Mouse (Mus musculus) adrenal gland, adult 8-10 months (tissue): ENCODE results near the gene Spp2. TPM values are rescaled to one million over a fixed set of nuclear protein-coding genes. Genes with fewer than 3 reads are reported as not detected.
A peak's percentile ranks its signal among the peaks of the same experiment; 100 is the strongest.

Experiments
- DNase-seq: peaks from one replicate; pipeline ENCODE4 v3.0.0; 2022
- total RNA-seq, 4 experiments: library from RNA; stranded (reverse); gene quantifications; 2 replicates each; pipeline ENCODE4 v1.2.4; 2022

Spp2 gene
- total RNA-seq, 4 experiments from 2014 or later = not detected

DNA sequence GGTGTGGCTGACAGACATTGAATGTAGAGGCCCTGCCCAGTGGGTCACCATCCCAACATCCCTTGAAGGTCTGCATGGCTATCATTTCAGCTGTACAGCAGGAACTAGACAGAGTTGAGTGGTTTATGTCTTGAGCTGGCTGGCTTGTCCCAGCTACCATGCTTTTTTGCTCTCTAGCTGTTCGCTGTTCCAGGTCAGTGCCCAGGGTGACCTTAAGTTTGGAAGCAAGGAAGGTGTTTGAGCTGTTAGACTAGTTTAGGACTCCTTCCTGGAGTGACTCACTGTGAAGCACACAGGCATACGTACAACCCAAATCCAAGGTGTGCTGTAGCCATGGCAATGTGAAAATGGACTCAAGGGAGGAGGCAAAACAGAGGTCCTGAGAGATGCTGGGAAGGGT, 61.6 kb downstream of the Spp2 start:
- DNase-seq = no peak

DNA sequence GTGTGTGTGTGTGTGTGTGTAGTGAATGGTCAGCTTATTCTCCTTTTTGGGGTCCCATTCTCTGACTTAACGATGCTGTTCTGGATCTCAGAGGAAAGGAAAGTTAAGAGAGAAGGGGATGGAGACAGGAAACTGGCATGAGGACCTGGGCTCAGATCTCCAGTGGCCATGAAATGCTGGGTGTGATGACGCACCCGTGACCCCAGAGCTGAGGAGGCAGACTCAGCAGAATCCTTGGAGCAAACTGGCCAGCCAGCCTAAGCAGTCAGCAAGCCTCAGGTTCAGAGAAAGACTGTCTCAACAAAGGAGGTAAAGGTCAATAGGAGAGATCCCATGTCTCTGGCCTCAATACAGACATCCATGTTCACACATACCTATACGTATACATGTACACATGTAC, 63.0 kb downstream of the Spp2 start:
- DNase-seq = peak; percentile 23

DNA sequence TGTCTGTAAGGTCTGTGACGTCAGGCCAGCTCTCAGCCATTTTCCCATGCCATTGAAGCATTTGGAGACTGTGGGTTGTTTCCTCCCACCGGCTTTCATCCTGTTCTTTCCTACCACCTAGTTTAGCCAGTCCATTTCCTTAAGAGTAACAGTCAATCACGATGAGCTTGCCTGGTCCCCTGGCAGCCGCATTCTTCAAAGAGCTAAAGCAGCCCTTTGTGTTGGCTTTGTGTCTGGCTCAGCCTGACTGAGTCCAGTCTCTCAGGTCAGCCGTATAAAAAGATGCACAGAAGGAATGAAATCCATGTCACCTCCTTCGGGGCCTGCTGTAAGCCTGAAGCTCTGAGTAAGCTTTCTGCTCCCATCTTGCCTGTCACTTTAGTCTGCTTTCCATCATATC, 65.5 kb downstream of the Spp2 start:
- no peak for DNase-seq

DNA sequence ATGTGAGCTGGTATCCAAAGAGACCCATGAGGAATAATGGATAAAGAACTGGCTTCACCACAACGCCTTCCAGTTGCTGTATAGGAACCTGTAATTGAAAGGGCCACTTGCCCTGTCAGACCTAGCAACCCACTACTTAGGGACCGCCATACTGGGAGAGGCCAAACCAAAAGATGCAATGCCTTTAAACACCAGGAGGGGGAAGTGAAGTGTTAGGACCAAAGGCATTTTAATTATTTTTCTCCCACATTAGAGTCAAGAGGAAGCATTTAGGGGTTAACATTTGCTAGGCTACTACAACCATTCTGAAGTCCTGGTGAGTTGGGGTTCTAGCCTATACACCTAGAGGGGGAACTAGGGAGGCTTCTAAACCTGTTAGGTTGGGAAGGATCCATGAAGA, 67.1 kb downstream of the Spp2 start:
- no peak for DNase-seq

DNA sequence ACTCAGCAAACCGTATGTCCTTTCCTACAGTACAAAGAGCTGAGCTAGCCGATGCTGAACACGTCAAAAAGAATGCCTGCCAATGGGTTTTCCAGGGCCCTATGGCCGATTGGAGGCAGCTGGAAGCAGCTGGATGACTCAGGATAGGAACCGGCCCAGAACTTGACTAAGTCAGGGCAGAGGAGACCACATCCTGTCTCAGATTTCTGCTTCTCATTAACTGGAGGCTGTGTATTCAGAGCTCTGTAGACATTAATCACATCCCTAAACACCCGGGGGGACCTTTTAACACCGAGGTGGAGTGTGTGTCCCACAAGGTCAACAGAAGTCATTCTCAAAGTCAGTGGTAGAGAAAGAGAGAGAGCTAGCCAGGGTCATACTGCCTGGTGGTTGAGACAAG, 67.8 kb downstream of the Spp2 start:
- DNase-seq = peak; percentile 11

DNA sequence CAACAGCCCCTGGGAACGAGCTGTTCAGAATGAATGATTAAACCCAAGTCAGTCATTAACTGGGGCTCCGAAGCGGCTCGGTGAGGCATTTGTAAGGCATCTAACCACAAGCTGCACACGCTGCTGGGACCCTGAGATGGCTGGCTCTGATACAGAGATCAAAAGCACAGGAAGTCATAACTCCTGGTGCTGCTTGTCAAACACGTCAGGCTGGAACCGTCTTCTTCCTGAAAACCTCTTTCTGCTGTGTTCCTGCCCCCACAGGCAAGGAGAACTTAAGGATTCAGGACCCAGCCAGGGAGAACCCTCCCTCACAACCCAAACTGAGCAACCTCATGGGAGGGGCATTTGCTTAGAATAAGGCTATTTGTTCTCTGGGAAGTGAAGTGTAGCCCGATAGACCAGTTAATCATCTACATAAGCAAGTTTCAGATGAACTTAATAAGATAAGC, 68.8 kb downstream of the Spp2 start:
- peak; percentile 54 for DNase-seq

Other genes with a start within 250 kb of the Spp2 start
- 1 to 10 TPM in 1 of 4 experiments, under 1 TPM in 2, not detected in 1; 0.38 to 1.3 (median 0.73) TPM for gene Ugt1a5, start 240.9 kb upstream of the Spp2 start, total RNA-seq
- under 1 TPM in 3 of 4 experiments, not detected in 1; 0.24 to 0.51 (median 0.28) TPM for gene Ugt1a2, start 206.4 kb upstream of the Spp2 start, total RNA-seq
- 1 to 10 TPM; 1.8 to 4.7 (median 3.3) TPM for gene Dnajb3, start 201.2 kb upstream of the Spp2 start, total RNA-seq
- gene Ugt1a1, start 195.0 kb upstream of the Spp2 start, total RNA-seq = 10 to 100 TPM in 2 of 4 experiments, under 1 TPM in 2; 0.40 to 83.2 (median 28.8) TPM
- gene Mroh2a, start 180.0 kb upstream of the Spp2 start, total RNA-seq = under 1 TPM in 2 of 4 experiments, not detected in 2; 0.10 to 0.16 TPM
- 10 to 100 TPM; 33.0 to 55.0 (median 43.2) TPM for gene Hjurp, start 129.3 kb upstream of the Spp2 start, total RNA-seq
- not detected for gene Trpm8, start 129.3 kb upstream of the Spp2 start, total RNA-seq
- gene Glrp1, start 103.1 kb downstream of the Spp2 start, total RNA-seq = not detected